Mouse (Mus musculus): Measurements from ENCODE around the gene Morc1.

Gene Morc1

DNA sequence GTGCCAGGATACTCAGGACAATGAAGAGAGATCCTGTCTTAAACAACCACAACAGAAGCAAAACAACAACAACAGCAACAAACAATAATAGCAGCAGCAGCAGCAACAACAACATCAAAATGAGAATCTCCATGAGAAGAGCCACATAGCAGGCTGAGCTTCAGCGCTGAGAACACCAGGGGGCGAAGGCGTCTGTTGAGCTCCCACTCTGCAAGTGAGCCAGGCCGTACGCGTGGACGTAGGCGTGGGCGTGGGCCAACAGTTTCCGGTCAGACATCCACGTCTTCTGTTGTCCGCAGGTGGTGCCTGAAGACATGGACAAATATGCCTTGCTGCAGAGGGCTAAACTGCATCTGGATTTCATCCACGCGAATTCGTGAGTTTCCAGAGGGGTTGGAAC is at the start of gene Morc1:
Gene Morc1 (plus strand): TSS at position 211 of the 400 bp plus-strand sequence.
- DNase-seq: no peak

GRCm38 (mm10) chr16:48383582-48384257 is 47.3 kb upstream of the Morc1 start:
- no peak for DNase-seq

- no peak for DNase-seq
Measured at GRCm38 (mm10) chr16:48386982-48387381, 44.1 kb upstream of the Morc1 start.

DNA sequence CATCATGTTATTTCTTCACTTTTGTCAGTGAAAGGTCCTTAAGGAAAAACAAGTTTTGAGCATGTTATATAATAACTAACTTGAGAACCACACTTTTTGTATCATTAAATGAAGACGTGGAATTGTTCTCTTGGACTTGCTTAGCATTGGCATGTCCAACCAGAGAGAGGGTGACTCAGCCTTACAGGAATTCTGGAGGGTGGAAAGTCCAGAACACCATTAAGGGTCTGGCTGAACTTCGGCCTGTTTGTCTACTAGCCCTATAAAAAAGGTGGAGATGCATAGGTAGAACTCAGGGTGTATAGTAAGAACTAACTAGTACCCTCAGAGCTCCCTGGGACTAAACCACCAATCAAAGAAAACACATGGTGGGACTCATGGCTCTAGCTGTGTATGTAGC is 35.8 kb upstream of the Morc1 start:
- DNase-seq: no peak

GRCm38 (mm10) chr16:48402963-48403362 is 28.1 kb upstream of the Morc1 start:
- no peak for DNase-seq

DNA sequence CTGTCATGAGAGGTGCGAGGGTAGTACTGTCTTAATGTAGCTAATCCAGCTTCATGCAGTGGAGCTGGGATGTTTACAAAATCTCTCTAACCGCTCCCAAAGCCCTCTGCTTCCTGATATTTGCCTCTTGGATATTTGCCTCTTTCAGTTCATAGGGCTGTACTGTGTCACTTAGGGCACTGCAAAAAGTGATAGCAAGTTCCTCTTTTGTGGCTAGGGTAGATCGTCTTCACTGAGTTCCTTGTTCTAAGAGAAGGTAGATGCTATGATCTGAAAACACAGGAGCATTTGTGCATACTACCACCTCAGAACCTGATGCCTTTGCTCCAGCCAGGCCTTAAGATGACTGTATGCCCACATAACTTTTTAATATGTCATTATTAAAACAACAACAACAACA is 27.6 kb upstream of the Morc1 start:
- no peak for DNase-seq

GRCm38 (mm10) chr16:48404009-48404408 is 27.0 kb upstream of the Morc1 start:
- DNase-seq: no peak

GRCm38 (mm10) chr16:48405674-48406403 is 25.2 kb upstream of the Morc1 start:
- no peak for DNase-seq

DNA sequence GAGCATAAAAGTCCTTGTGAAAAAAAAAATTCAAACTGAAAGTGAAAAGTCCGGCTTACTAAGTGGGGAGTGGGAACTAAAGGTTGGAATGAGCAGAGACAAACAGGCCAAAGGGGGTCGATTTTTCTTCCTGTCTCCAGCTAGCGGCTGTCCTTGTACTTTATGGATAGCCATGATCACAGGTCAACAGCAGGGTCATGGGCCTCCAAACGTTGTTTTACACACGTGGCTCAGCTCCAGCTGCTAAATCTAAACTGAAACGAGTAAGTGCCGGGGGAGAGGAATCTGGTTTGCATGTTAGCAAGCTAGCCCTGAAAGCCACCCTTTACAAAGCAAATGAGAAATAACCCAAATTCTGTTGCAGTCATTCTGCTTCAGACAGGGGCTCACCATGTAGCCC is 21.5 kb upstream of the Morc1 start:
- DNase-seq: no peak

GRCm38 (mm10) chr16:48410125-48410524 is 20.9 kb upstream of the Morc1 start:
- no peak for DNase-seq

GRCm38 (mm10) chr16:48412246-48412645 is 18.8 kb upstream of the Morc1 start, which contains the start of gene Gm5485:
Gene Gm5485 (minus strand): TSS chr16:48412416.
- DNase-seq: no peak

- no peak for DNase-seq
Measured at GRCm38 (mm10) chr16:48418557-48418956, 12.5 kb upstream of the Morc1 start.

GRCm38 (mm10) chr16:48419035-48419434 is 12.0 kb upstream of the Morc1 start:
- no peak for DNase-seq

DNA sequence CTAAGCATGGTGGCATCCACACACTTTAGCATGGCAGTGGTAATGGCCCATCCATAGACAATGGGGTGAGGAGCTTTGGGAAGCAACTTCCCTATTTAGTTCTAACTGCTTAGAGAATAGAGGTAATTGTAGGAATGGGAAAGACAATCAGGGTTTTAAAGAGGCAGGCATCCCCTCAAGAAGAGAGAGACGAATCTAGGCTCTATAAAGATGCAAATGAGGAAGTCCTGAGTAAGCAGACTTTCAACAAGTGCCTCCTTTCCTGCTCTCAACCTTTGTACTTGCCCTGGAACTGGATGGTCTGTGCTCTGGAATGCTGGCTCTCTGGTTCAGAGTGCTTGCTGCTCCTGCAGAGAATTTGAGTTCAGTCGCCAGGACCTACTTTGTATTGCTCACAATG is 8.5 kb upstream of the Morc1 start:
- DNase-seq: no peak

- DNase-seq: no peak
Measured at GRCm38 (mm10) chr16:48424069-48424468, 7.0 kb upstream of the Morc1 start.

DNA sequence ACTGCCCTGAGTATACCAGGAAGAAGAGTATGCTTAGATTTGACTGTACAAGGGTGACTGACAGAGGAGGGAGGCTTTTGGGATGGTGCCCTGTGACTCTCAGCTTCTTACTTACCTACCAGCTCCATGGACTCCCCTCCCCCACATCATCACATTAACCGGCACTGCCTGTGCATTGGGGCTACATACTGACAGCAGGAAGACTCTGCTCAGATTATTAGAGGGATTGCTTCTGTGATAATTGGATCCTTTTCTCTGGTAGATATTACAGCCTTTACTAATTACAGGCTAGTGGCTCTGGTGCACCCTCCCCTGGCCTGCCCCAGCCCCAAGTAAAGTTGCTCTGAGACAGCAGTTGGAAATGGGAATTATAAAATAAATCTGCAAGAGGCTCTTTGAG is 1.6 kb upstream of the Morc1 start:
- DNase-seq: no peak

DNA sequence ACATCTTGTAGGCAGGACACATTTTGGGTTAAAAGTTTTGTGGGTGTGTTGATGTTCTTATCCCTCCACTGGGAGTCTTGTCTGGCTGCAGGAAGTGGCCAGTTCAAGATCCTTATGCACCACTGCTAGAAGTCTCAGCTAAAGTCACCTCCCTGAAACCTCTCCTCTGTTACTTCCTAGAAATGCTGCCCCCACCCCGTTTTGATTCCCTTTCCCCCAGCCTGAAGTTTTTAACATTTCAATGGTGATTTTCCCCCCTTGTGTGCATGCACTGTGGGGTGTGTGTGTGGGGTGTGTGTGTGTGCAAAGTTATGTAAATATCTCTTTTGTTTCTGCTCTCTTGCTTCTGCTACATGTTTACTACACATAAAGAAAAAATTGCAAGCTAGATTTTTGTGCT is 4.4 kb downstream of the Morc1 start:
- no peak for DNase-seq

DNA sequence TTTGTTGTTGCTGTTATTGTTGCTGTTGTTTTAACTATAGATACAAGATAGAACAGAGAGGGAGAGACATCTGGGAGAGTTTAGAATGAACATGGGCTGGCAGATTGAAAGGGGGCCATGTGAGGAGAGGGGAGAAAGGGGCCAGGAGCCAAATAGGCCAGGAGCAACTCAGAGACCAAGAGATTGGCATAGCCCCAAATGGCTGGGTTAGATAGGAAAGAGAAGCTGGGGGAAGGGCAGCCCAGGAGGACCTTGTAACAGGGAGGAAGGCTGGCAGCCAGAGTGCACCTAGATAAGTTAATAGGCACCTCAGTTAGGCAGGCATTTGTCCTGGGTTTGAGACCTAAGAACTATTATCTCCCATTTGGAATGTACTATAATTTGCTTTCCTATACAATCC is 6.4 kb downstream of the Morc1 start:
- no peak for DNase-seq

DNA sequence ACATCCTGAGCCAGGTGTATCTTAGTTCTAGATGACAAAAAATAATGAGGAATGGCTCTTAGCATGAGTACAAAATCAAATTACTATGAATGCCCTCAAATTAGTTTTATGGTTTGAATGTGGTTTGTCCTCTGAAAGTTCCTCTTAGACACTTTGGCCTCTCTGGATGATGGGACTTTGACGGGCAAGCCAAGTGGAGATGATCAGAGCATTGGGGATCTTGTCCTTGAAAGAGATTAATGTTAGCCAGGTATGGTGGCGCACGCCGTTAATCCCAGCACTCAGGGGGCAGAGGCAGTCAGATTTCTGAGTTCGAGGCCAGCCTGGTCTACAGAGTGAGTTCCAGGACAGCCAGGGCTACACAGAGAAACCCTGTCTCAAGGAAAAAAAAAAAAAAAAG is 13.6 kb downstream of the Morc1 start:
- DNase-seq: no peak

DNA sequence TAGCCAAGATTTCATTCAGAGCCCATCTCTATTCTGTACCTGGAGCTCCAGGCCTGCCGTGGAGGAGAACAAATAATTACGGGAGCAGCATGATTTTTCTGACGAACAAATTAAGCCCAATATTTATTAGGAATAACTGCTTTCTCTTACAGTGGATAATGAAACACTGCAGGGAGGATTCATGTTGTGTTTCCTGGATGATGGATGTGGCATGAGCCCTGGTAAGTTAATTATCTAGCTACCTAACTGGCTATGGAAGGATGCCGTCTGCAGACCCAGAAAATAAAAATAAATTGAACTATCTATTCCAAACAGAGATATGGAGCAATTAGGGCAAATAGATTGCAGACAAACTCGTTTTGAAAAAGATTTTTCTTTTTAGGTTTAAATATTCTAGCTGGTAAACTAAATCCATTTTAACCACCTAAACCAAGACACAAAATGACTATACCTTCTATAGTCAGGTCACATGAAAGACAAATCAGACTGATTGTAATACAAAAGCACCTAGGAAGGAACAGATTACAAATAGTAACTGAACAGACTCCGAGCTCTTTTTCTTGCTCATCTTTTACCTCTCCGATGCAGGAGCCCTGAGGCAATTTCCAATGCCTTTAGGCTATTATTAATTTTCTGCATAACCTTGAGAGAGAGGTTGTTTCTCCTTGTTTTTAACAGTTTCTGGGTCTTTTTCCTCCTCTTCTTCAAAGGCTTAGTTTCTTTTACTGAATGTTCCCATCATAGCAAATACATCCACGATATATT is 15.3 kb downstream of the Morc1 start:
- DNase-seq: no peak

GRCm38 (mm10) chr16:48453264-48453663 is 22.2 kb downstream of the Morc1 start:
- no peak for DNase-seq

GRCm38 (mm10) chr16:48473396-48473795 is 42.4 kb downstream of the Morc1 start:
- no peak for DNase-seq

DNA sequence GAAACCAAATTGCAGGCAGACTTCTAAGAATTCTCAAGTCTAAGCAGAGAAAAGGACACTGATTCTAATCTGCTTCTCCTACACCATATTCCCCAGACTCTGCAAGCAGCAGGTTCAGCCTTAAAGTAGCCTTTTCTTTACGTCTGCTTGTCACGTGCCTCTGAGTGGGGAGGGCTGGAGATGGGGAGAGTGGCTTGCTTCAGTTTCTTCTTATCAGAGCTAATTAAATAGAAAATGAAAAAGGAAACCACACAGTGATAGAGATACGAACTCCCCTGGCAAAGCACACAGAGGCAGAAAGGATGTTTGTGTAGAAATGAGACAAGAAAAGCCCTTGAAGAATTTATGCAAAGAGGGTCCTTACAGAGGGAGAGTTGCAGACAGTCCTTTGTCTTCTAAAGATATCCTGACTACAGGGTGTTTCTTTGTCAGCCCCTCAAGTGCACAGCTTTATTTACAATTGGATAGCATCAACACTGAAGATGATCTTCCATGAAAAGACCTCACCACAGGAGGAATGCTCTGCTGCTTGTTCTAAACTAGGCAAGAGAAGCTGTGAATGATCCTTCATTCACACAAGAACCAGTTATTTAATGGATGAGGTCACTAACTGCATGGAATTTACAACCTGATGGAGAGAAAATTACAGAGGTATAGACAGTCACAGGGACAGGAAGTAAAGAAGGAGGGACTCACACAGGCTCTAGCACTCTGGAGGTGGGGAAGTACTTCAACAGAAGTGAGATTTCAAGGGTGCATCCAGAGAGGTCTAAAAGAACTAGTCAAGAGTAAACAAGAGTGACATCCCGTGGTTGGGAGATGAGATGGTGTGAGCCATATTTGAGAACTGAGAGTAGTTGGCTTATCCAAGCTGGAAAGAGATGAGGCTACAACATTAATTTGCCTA is 44.1 kb downstream of the Morc1 start:
- no peak for DNase-seq
